In the genomic region with DNA sequence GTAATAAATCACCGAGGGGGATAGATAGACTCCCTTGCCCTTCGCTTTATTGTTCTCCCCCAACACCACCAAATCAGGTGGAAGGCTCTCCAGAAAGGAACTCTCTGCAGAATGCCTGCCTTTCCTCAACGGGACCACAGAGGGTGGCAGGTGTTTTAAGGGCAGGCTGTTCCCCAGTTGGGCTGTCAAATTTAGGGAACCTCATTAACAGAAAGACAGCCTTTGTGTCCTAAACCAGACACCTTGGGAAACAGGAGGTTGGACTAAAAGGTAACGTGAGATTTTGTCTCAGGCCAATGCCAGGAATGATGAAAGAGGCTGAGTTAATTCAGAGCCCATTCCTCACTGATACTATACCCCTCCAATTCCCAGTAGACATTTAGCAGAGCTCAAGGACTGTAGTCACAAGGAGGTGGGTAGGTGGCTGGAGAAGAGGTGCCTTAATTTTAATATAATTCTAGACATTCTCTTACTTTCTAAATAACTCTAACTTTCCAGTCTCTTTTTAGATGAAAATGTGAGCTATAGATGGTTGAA, we compare ENCODE assay signal across 8 mouse cellular contexts. TPM values are rescaled to one million over a fixed set of nuclear protein-coding genes. Genes with fewer than 3 reads are reported as not detected.
DNase-seq lines count a peak whose midpoint lies in the region; ATAC-seq and TF ChIP-seq lines count a peak whose summit lies in the region.

No protein-coding gene starts in this region.

- 0 out of 2 replicates have a peak, but pooled peaks cover 7% of the 10 kb centered on the region for H3K27me3 ChIP-seq in heart, embryonic 13.5 days (replicated peaks)
- peaks cover 7% of the 10 kb centered on the region; the same call in 1 of the 2 replicates for H3K27me3 ChIP-seq in embryonic facial prominence, embryonic 10.5 days (replicated peaks; ENCODE audit: low read depth, poor library complexity, severe bottlenecking)
- peaks cover 14% of the 10 kb centered on the region; the same call in 1 of the 2 replicates for H3K27me3 ChIP-seq in hindbrain, postnatal 0 days (ENCODE audit: insufficient read depth, low read length)
- no peaks in the 10 kb centered on the region for H3K27me3 ChIP-seq in myocyte (ENCODE audit: control insufficient read depth, insufficient read depth, insufficient read length)

- intact Hi-C loops in heart, postnatal 25 days (cut with DNase I), result loop anchor here (5.0 to 10.0 kb wide), 3 partner anchors 102 to 155 kb away; partner anchors contain the start of genes Fam118b and Rpusd4

- ATAC-seq in heart, embryonic 13.5 days (ENCODE audit: extremely low read depth, insufficient number of reproducible peaks, low FRiP score, low TSS enrichment), result no peak
- no peak for ATAC-seq in hindbrain, postnatal 0 days

- H3K9me3 ChIP-seq in heart, embryonic 13.5 days, result no peaks in the 10 kb centered on the region
- no peaks in the 10 kb centered on the region for H3K9me3 ChIP-seq in embryonic facial prominence, embryonic 10.5 days
- no peaks in the 10 kb centered on the region for H3K9me3 ChIP-seq in hindbrain, postnatal 0 days (ENCODE audit: low read length)

- TF ChIP-seq POLR2A in myocyte (IDR thresholded peaks at IDR 0.05; ENCODE audit: insufficient read length, low read depth), result no peak

- no peak for DNase-seq in heart, postnatal 25 days (ENCODE audit: low spot score)
- DNase-seq in embryonic facial prominence, embryonic 10.5 days (ENCODE audit: low spot score), result no peak
- DNase-seq in hindbrain, postnatal 0 days (ENCODE audit: low spot score), result no peak
- DNase-seq in spleen, adult 12 weeks (ENCODE audit: low spot score), result no peak
- DNase-seq in retina, embryonic 14.5 days (ENCODE audit: low spot score), result no peak
- DNase-seq in layer of hippocampus, postnatal 10 days (ENCODE audit: low spot score in 2 of 2), result no peak

- no peaks in the 10 kb centered on the region for H3K36me3 ChIP-seq in heart, embryonic 13.5 days
- H3K36me3 ChIP-seq in embryonic facial prominence, embryonic 10.5 days (replicated peaks), result no peaks in the 10 kb centered on the region
- H3K36me3 ChIP-seq in hindbrain, postnatal 0 days (ENCODE audit: insufficient read depth, low read length), result no peaks in the 10 kb centered on the region
- no peaks in the 10 kb centered on the region for H3K36me3 ChIP-seq in myocyte (ENCODE audit: control insufficient read depth, insufficient read depth)

- 3% methylated on average over 4 of the region's 4 CpGs for WGBS in heart, embryonic 13.5 days
- WGBS in embryonic facial prominence, embryonic 10.5 days, result 4% methylated on average over 4 of the region's 4 CpGs
- 2% methylated on average over 4 of the region's 4 CpGs for WGBS in hindbrain, postnatal 0 days

- H3K4me3 ChIP-seq in heart, embryonic 13.5 days, result peak overlapping the region; percentile 94
- H3K4me3 ChIP-seq in embryonic facial prominence, embryonic 10.5 days, result peak overlapping the region; percentile 98
- H3K4me3 ChIP-seq in hindbrain, postnatal 0 days (ENCODE audit: low read length), result peak overlapping the region; percentile 81
- H3K4me3 ChIP-seq in myocyte, result peak overlapping the region; percentile 75

- peak overlapping the region; percentile 90 for H3ac ChIP-seq in myocyte (ENCODE audit: control insufficient read depth, insufficient read length)

- H3K4me1 ChIP-seq in heart, embryonic 13.5 days, result peaks cover 45% of the 10 kb centered on the region
- peaks cover 59% of the 10 kb centered on the region for H3K4me1 ChIP-seq in embryonic facial prominence, embryonic 10.5 days
- H3K4me1 ChIP-seq in hindbrain, postnatal 0 days (ENCODE audit: insufficient read depth, low read length), result no peaks in the 10 kb centered on the region; the same call in 1 of the 2 replicates

- peak overlapping the region; percentile 97 for H3K9ac ChIP-seq in heart, embryonic 13.5 days
- H3K9ac ChIP-seq in hindbrain, postnatal 0 days (replicated peaks; ENCODE audit: low read length), result peak overlapping the region; percentile 84; the same call in 1 of the 2 replicates

- no peak for TF ChIP-seq CTCF in hindbrain, postnatal 0 days (IDR thresholded peaks at IDR 0.05; ENCODE audit: low read depth)

- H3K79me2 ChIP-seq in myocyte (ENCODE audit: control insufficient read depth, insufficient read depth), result peaks cover 57% of the 10 kb centered on the region

- peak overlapping the region; percentile 78 for H3K4me2 ChIP-seq in heart, embryonic 13.5 days
- H3K4me2 ChIP-seq in hindbrain, postnatal 0 days (ENCODE audit: low read depth, low read length), result peak overlapping the region; percentile 71
- H3K4me2 ChIP-seq in myocyte (ENCODE audit: low read depth), result peak overlapping the region; percentile 84

- peak overlapping the region; percentile 94 for H3K27ac ChIP-seq in heart, embryonic 13.5 days (replicated peaks)
- peak overlapping the region; percentile 99 for H3K27ac ChIP-seq in embryonic facial prominence, embryonic 10.5 days (replicated peaks)
- H3K27ac ChIP-seq in hindbrain, postnatal 0 days, result 0 out of 2 replicates have a peak overlapping the region, but pooled peaks have one; percentile 86

TF ChIP-seq in myocyte, 11 proteins besides CTCF, POLR2A, EP300 and RAD21:
- TF ChIP-seq REST (IDR thresholded peaks at IDR 0.05; ENCODE audit: insufficient read depth, insufficient read length) (no peak), MYOG (IDR thresholded peaks at IDR 0.05; ENCODE audit: control insufficient read depth in 1 of 3, insufficient read depth in 1 of 3, insufficient read length in 2 of 3, low read depth in 2 of 3) (peak in 1 of 3 experiments; percentile 16), MYOD1 (IDR thresholded peaks at IDR 0.05; ENCODE audit: control insufficient read depth in 1 of 3, insufficient read length in 2 of 3, low read depth in 2 of 3) (peak in 1 of 3 experiments; percentile 38)

RNA-seq across cellular contexts. Expression of gene Cdon, which starts 1.5 kb away (rescaled TPM):
- 5.0 and 5.4 TPM in 2 replicates for polyA plus RNA-seq in heart, embryonic 13.5 days (2015; fragmentation: Nextera tagmentation; extraction: Ambion mirVana)
- total RNA-seq in heart, postnatal 25 days (2021), result 10 to 100 TPM; 14.0 to 16.1 TPM
- polyA plus RNA-seq in embryonic facial prominence, embryonic 10.5 days (2016; fragmentation: Nextera tagmentation; extraction: Ambion mirVana), result 9.1 and 9.9 TPM in 2 replicates
- 10.6 and 11.1 TPM in 2 replicates for total RNA-seq in hindbrain, postnatal 0 days (2014; rRNA removed)
- 1.0 and 1.7 TPM in 2 replicates for polyA plus RNA-seq in hindbrain, postnatal 0 days (2015; fragmentation: Nextera tagmentation; extraction: Ambion mirVana)
- polyA plus RNA-seq in myocyte (2012; fragmentation: generic; extraction: Trizol), result 49.9 TPM
- total RNA-seq in layer of hippocampus, postnatal 10 days (2021), result 10 to 100 TPM in 1 of 2 experiments, 1 to 10 TPM in 1; 9.8 to 11.5 TPM
